Mouse (Mus musculus) myocyte (in vitro differentiated cells): ENCODE data around the gene Fbxl20. TPM values are rescaled to one million over a fixed set of nuclear protein-coding genes. Genes with fewer than 3 reads are reported as not detected.

Experiments
- H3K27me3 ChIP-seq: one replicate; pipeline ENCODE4 v1.6.1; 2011; ENCODE audit not compliant: control insufficient read depth, insufficient read depth, insufficient read length
- H3K36me3 ChIP-seq: one replicate; pipeline ENCODE4 v1.6.1; 2011; ENCODE audit not compliant: control insufficient read depth, insufficient read depth
- H3K4me2 ChIP-seq: one replicate; pipeline ENCODE4 v1.6.1; 2011; ENCODE audit warnings: low read depth, control low read depth
- H3K4me3 ChIP-seq: one replicate; pipeline ENCODE4 v1.5.1; 2011; ENCODE audit warnings: mild to moderate bottlenecking, control low read depth, moderate library complexity
- H3K79me2 ChIP-seq: one replicate; pipeline ENCODE4 v1.6.1; 2011; ENCODE audit not compliant: control insufficient read depth, insufficient read depth
- H3ac ChIP-seq: one replicate; pipeline ENCODE4 v1.6.1; 2011; ENCODE audit not compliant: control insufficient read depth, insufficient read length
- CEBPB ChIP-seq: IDR thresholded peaks from 2 replicates; pipeline ENCODE4 v1.6.1; 2011; ENCODE audit warnings: mild to moderate bottlenecking, moderate library complexity; ENCODE audit not compliant: poor library complexity, insufficient read depth, severe bottlenecking
- E2F4 ChIP-seq: IDR thresholded peaks from one replicate; pipeline ENCODE4 v1.6.1; 2011; ENCODE audit warnings: mild to moderate bottlenecking, control low read depth, moderate library complexity; ENCODE audit not compliant: insufficient read depth
- MAX ChIP-seq: IDR thresholded peaks from one replicate; pipeline ENCODE4 v1.6.1; 2011; ENCODE audit warnings: low read depth, mild to moderate bottlenecking, control low read depth
- MYOD1 ChIP-seq, 3 experiments: IDR thresholded peaks; one replicate each; pipeline ENCODE4 v1.6.1; 2011; ENCODE audit warnings: control low read depth in 2 of 3, low read depth in 2 of 3, mild to moderate bottlenecking in 2 of 3, moderate library complexity in 1 of 3; ENCODE audit not compliant: insufficient read length in 2 of 3, control insufficient read depth in 1 of 3
- MYOG ChIP-seq, 3 experiments: IDR thresholded peaks; one replicate each; pipeline ENCODE4 v1.6.1; 2011; ENCODE audit warnings: control low read depth in 2 of 3, low read depth in 2 of 3, mild to moderate bottlenecking in 2 of 3; ENCODE audit not compliant: insufficient read length in 2 of 3, control insufficient read depth in 1 of 3, insufficient read depth in 1 of 3
- POLR2A ChIP-seq: IDR thresholded peaks from one replicate; pipeline ENCODE4 v1.6.1; 2011; ENCODE audit warnings: low read depth, mild to moderate bottlenecking, control low read depth, moderate library complexity; ENCODE audit not compliant: insufficient read length
- POLR2AphosphoS2 ChIP-seq: IDR thresholded peaks from one replicate; pipeline ENCODE4 v1.6.1; 2011; ENCODE audit warnings: low read depth, control low read depth; ENCODE audit not compliant: insufficient read length
- REST ChIP-seq: IDR thresholded peaks from one replicate; pipeline ENCODE4 v1.6.1; 2011; ENCODE audit warnings: mild to moderate bottlenecking, control low read depth, moderate library complexity; ENCODE audit not compliant: insufficient read depth, insufficient read length
- SRF ChIP-seq: IDR thresholded peaks from one replicate; pipeline ENCODE4 v1.6.1; 2011; ENCODE audit warnings: low read depth; ENCODE audit not compliant: control insufficient read depth, insufficient read length
- TCF12 ChIP-seq: IDR thresholded peaks from one replicate; pipeline ENCODE4 v1.6.1; 2011; ENCODE audit warnings: mild to moderate bottlenecking, control low read depth; ENCODE audit not compliant: poor library complexity, insufficient read depth, severe bottlenecking
- TCF3 ChIP-seq: IDR thresholded peaks from one replicate; pipeline ENCODE4 v1.6.1; 2011; ENCODE audit warnings: low read depth, control low read depth; ENCODE audit not compliant: insufficient read length
- USF1 ChIP-seq: IDR thresholded peaks from one replicate; pipeline ENCODE4 v1.6.1; 2011; ENCODE audit warnings: low read depth, mild to moderate bottlenecking, control low read depth, moderate library complexity
- polyA plus RNA-seq: library from polyadenylated mRNA; unstranded; fragments of >200 nt; fragmentation: generic; extraction: Trizol; gene quantifications from one replicate; pipeline ENCODE4 v1.2.1, GENCODE M21; 2012; ENCODE audit warnings: missing spikeins

The Fbxl20 gene
- polyA plus RNA-seq, 1 experiment = 5.9 TPM

- TF ChIP-seq MAX (no peak), POLR2AphosphoS2 (no peak), CEBPB (no peak), REST (no peak), SRF (no peak), MYOD1 (IDR thresholded peaks at IDR 0.05; ENCODE audit: control insufficient read depth in 1 of 3, insufficient read length in 2 of 3, low read depth in 2 of 3) (no peak), MYOG (IDR thresholded peaks at IDR 0.05; ENCODE audit: control insufficient read depth in 1 of 3, insufficient read depth in 1 of 3, insufficient read length in 2 of 3, low read depth in 2 of 3) (no peak), E2F4 (no peak), POLR2A (no peak), TCF12 (no peak), USF1 (no peak), TCF3 (no peak)
- Histone ChIP-seq H3K79me2 (peaks cover 53% of the 10 kb centered on the region), H3ac (no peak overlapping the region), H3K36me3 (no peaks in the 10 kb centered on the region), H3K4me3 (no peak overlapping the region), H3K4me2 (no peak overlapping the region), H3K27me3 (no peaks in the 10 kb centered on the region)
Observed at GRCm38 (mm10) chr11:98046466-98046865, 103.7 kb downstream of the Fbxl20 start.

GRCm38 (mm10) chr11:98045596-98045995 is 104.6 kb downstream of the Fbxl20 start:
- Histone ChIP-seq H3K36me3 (no peaks in the 10 kb centered on the region), H3K4me2 (no peak overlapping the region), H3K79me2 (peaks cover 47% of the 10 kb centered on the region), H3K27me3 (no peaks in the 10 kb centered on the region), H3ac (no peak overlapping the region), H3K4me3 (no peak overlapping the region)
- no peak for TF ChIP-seq TCF3
- TF ChIP-seq SRF = no peak
- no peak for TF ChIP-seq TCF12
- no peak for TF ChIP-seq USF1
- no peak for TF ChIP-seq CEBPB
- no peak for TF ChIP-seq MYOG (IDR thresholded peaks at IDR 0.05; ENCODE audit: control insufficient read depth in 1 of 3, insufficient read depth in 1 of 3, insufficient read length in 2 of 3, low read depth in 2 of 3)
- TF ChIP-seq E2F4 = no peak

GRCm38 (mm10) chr11:98044074-98044473 is 106.1 kb downstream of the Fbxl20 start:
- Histone ChIP-seq H3K36me3 (peaks cover 5% of the 10 kb centered on the region), H3ac (no peak overlapping the region), H3K27me3 (no peaks in the 10 kb centered on the region), H3K79me2 (peaks cover 32% of the 10 kb centered on the region), H3K4me2 (no peak overlapping the region), H3K4me3 (no peak overlapping the region)
- TF ChIP-seq POLR2AphosphoS2 = no peak

- no peak overlapping the region for H3K4me2 ChIP-seq
- no peak overlapping the region for H3K4me3 ChIP-seq
- TF ChIP-seq MYOG (IDR thresholded peaks at IDR 0.05; ENCODE audit: control insufficient read depth in 1 of 3, insufficient read depth in 1 of 3, insufficient read length in 2 of 3, low read depth in 2 of 3) (no peak), POLR2AphosphoS2 (no peak), USF1 (no peak), E2F4 (no peak), REST (no peak), MAX (no peak), CEBPB (no peak), TCF12 (no peak), POLR2A (no peak), TCF3 (no peak), SRF (no peak), MYOD1 (IDR thresholded peaks at IDR 0.05; ENCODE audit: control insufficient read depth in 1 of 3, insufficient read length in 2 of 3, low read depth in 2 of 3) (no peak)
- peaks cover 22% of the 10 kb centered on the region for H3K79me2 ChIP-seq
- peaks cover 5% of the 10 kb centered on the region for H3K36me3 ChIP-seq
- no peak overlapping the region for H3ac ChIP-seq
- H3K27me3 ChIP-seq = no peaks in the 10 kb centered on the region
Observed at GRCm38 (mm10) chr11:98042741-98043140, 107.5 kb downstream of the Fbxl20 start.

- no peaks in the 10 kb centered on the region for H3K27me3 ChIP-seq
- TF ChIP-seq POLR2AphosphoS2 (no peak), USF1 (no peak), TCF12 (no peak)
- peaks cover 5% of the 10 kb centered on the region for H3K36me3 ChIP-seq
- peaks cover 16% of the 10 kb centered on the region for H3K79me2 ChIP-seq
- no peak overlapping the region for H3K4me3 ChIP-seq
- no peak overlapping the region for H3K4me2 ChIP-seq
- H3ac ChIP-seq = no peak overlapping the region
Observed at GRCm38 (mm10) chr11:98040975-98041374, 109.2 kb downstream of the Fbxl20 start.
